In genomic region chr2:120069466-120069990, GRCm38 (mm10) we compare ENCODE assay signal across 13 mouse cellular contexts. TPM values are rescaled to one million over a fixed set of nuclear protein-coding genes. Genes with fewer than 3 reads are reported as not detected.
DNase-seq lines count a peak whose midpoint lies in the region; ATAC-seq lines count a peak whose summit lies in the region.
"Had no signal": no experiment of that assay in that cellular context is flagged by ENCODE, and none has a peak within 500 bp of the region (broad histone marks: within the 10 kb centered on the region; RNA-seq: fewer than 3 reads in every experiment).

No protein-coding gene starts in this region.

- 0 out of 2 replicates have a peak, but pooled peaks have one; percentile 7 for ATAC-seq in hindbrain, embryonic 11.5 days (ENCODE audit: low FRiP score)
- no peak for ATAC-seq in hindbrain, embryonic 12.5 days (ENCODE audit: low FRiP score)
- ATAC-seq in forebrain, embryonic 15.5 days (replicated peaks), result no peak

- no peak overlapping the region for H3K4me2 ChIP-seq in hindbrain, embryonic 11.5 days (replicated peaks; ENCODE audit: low read depth, low read length)
- no peak overlapping the region for H3K4me2 ChIP-seq in hindbrain, embryonic 12.5 days (replicated peaks)
- H3K4me2 ChIP-seq in forebrain, embryonic 15.5 days (replicated peaks), result no peak overlapping the region
- H3K4me2 ChIP-seq: heart, embryonic 15.5 days; intestine, embryonic 15.5 days; neural tube, embryonic 15.5 days had no signal

- WGBS in hindbrain, embryonic 11.5 days, result 72% methylated on average over 8 of the region's 8 CpGs
- 65% methylated on average over 8 of the region's 8 CpGs for WGBS in hindbrain, embryonic 12.5 days
- 63% methylated on average over 8 of the region's 8 CpGs for WGBS in forebrain, embryonic 15.5 days

- no peaks in the 10 kb centered on the region for H3K36me3 ChIP-seq in hindbrain, embryonic 11.5 days (ENCODE audit: control insufficient read depth, insufficient read depth, low read length)
- no peaks in the 10 kb centered on the region for H3K36me3 ChIP-seq in hindbrain, embryonic 12.5 days
- H3K36me3 ChIP-seq in forebrain, embryonic 15.5 days, result no peaks in the 10 kb centered on the region
- H3K36me3 ChIP-seq: embryonic facial prominence, embryonic 13.5 days; heart, embryonic 15.5 days; intestine, embryonic 15.5 days; neural tube, embryonic 15.5 days had no signal

- no peaks in the 10 kb centered on the region for H3K27me3 ChIP-seq in hindbrain, embryonic 11.5 days (ENCODE audit: control insufficient read depth, insufficient read depth, low read length)
- H3K27me3 ChIP-seq in hindbrain, embryonic 12.5 days, result peaks cover 5% of the 10 kb centered on the region
- 0 out of 2 replicates have a peak, but pooled peaks cover under 1% of the 10 kb centered on the region for H3K27me3 ChIP-seq in forebrain, embryonic 15.5 days
- H3K27me3 ChIP-seq: intestine, embryonic 15.5 days; neural tube, embryonic 15.5 days had no signal

- H3K4me1 ChIP-seq in hindbrain, embryonic 11.5 days (replicated peaks; ENCODE audit: control insufficient read depth, insufficient read depth, low read length), result no peaks in the 10 kb centered on the region
- H3K4me1 ChIP-seq in hindbrain, embryonic 12.5 days, result peaks cover 12% of the 10 kb centered on the region
- no peaks in the 10 kb centered on the region for H3K4me1 ChIP-seq in forebrain, embryonic 15.5 days
- H3K4me1 ChIP-seq: heart, embryonic 15.5 days had no signal

- H3K9me3 ChIP-seq in hindbrain, embryonic 11.5 days (ENCODE audit: control insufficient read depth, low read length), result no peaks in the 10 kb centered on the region
- no peaks in the 10 kb centered on the region for H3K9me3 ChIP-seq in hindbrain, embryonic 12.5 days (replicated peaks)
- no peaks in the 10 kb centered on the region for H3K9me3 ChIP-seq in forebrain, embryonic 15.5 days
- H3K9me3 ChIP-seq: embryonic facial prominence, embryonic 13.5 days; heart, embryonic 15.5 days; intestine, embryonic 15.5 days; neural tube, embryonic 15.5 days had no signal

- H3K27ac ChIP-seq in hindbrain, embryonic 11.5 days (ENCODE audit: low read depth, low read length), result no peak overlapping the region
- no peak overlapping the region for H3K27ac ChIP-seq in hindbrain, embryonic 12.5 days
- no peak overlapping the region for H3K27ac ChIP-seq in forebrain, embryonic 15.5 days (replicated peaks)
- H3K27ac ChIP-seq: embryonic facial prominence, embryonic 13.5 days; heart, embryonic 15.5 days; intestine, embryonic 15.5 days; macrophage; neural tube, embryonic 15.5 days had no signal

- no peak for DNase-seq in hindbrain, embryonic 11.5 days (ENCODE audit: low spot score)
- DNase-seq in frontal cortex, adult 2 months (ENCODE audit: extremely low spot score in 1 of 2, low spot score in 1 of 2), result peak; percentile 69 to 84
- peak; percentile 70 to 72 for DNase-seq in layer of hippocampus, postnatal 36 days
- peak; percentile 79 to 80 for DNase-seq in right cerebral cortex, adult 2 months (ENCODE audit: low spot score in 2 of 2)
- DNase-seq in thymus, adult 18-20 months, result no peak
- no peak for DNase-seq in spleen, postnatal 14 days (ENCODE audit: low spot score in 2 of 2)

- H3K4me3 ChIP-seq in hindbrain, embryonic 11.5 days (ENCODE audit: low read depth, low read length), result no peak overlapping the region
- no peak overlapping the region for H3K4me3 ChIP-seq in hindbrain, embryonic 12.5 days
- H3K4me3 ChIP-seq in forebrain, embryonic 15.5 days, result no peak overlapping the region
- H3K4me3 ChIP-seq: embryonic facial prominence, embryonic 13.5 days; heart, embryonic 15.5 days; intestine, embryonic 15.5 days; neural tube, embryonic 15.5 days had no signal

- H3K9ac ChIP-seq in hindbrain, embryonic 11.5 days (ENCODE audit: low read depth, low read length), result 0 out of 2 replicates have a peak overlapping the region, but pooled peaks have one; percentile 15
- H3K9ac ChIP-seq in hindbrain, embryonic 12.5 days, result no peak overlapping the region
- no peak overlapping the region for H3K9ac ChIP-seq in forebrain, embryonic 15.5 days (replicated peaks)
- H3K9ac ChIP-seq: heart, embryonic 15.5 days; intestine, embryonic 15.5 days; neural tube, embryonic 15.5 days had no signal

RNA-seq across cellular contexts. Expression of gene Pla2g4b, which starts 36.3 kb away (rescaled TPM):
- polyA plus RNA-seq in hindbrain, embryonic 11.5 days (2014; fragmentation: Nextera tagmentation; extraction: Ambion mirVana), result 1.6 and 2.5 TPM in 2 replicates
- polyA plus RNA-seq in hindbrain, embryonic 12.5 days (2016; fragmentation: Nextera tagmentation; extraction: Ambion mirVana), result 5.0 and 6.3 TPM in 2 replicates
- polyA plus RNA-seq in frontal cortex, adult 2 months (2012; rRNA removed), result 3.5 and 3.9 TPM in 2 replicates
- total RNA-seq in layer of hippocampus, postnatal 36 days (2021), result 1 to 10 TPM; 5.7 to 6.8 TPM
- polyA plus RNA-seq in forebrain, embryonic 15.5 days (2015; fragmentation: Nextera tagmentation; extraction: Ambion mirVana), result 2.0 and 2.3 TPM in 2 replicates

RNA-seq across cellular contexts. Expression of gene Gm28042, which starts 42.2 kb away (rescaled TPM):
- polyA plus RNA-seq in hindbrain, embryonic 11.5 days (2014; fragmentation: Nextera tagmentation; extraction: Ambion mirVana), result 3.1 and 5.3 TPM in 2 replicates
- polyA plus RNA-seq in hindbrain, embryonic 12.5 days (2016; fragmentation: Nextera tagmentation; extraction: Ambion mirVana), result 5.5 and 6.1 TPM in 2 replicates
- polyA plus RNA-seq in frontal cortex, adult 2 months (2012; rRNA removed), result 2.5 and 2.9 TPM in 2 replicates
- 1 to 10 TPM; 2.0 to 2.8 TPM for total RNA-seq in layer of hippocampus, postnatal 36 days (2021)
- polyA plus RNA-seq in forebrain, embryonic 15.5 days (2015; fragmentation: Nextera tagmentation; extraction: Ambion mirVana), result 5.0 and 5.1 TPM in 2 replicates
- polyA plus RNA-seq: macrophage had no signal

RNA-seq across cellular contexts. Expression of gene Jmjd7, which starts 42.2 kb away (rescaled TPM):
- polyA plus RNA-seq in hindbrain, embryonic 11.5 days (2014; fragmentation: Nextera tagmentation; extraction: Ambion mirVana), result 22.2 and 25.4 TPM in 2 replicates
- 22.2 and 22.4 TPM in 2 replicates for polyA plus RNA-seq in hindbrain, embryonic 12.5 days (2016; fragmentation: Nextera tagmentation; extraction: Ambion mirVana)
- 3.3 and 4.1 TPM in 2 replicates for polyA plus RNA-seq in frontal cortex, adult 2 months (2012; rRNA removed)
- total RNA-seq in layer of hippocampus, postnatal 36 days (2021), result 1 to 10 TPM; 4.6 to 6.1 TPM
- 19.1 and 19.6 TPM in 2 replicates for polyA plus RNA-seq in forebrain, embryonic 15.5 days (2015; fragmentation: Nextera tagmentation; extraction: Ambion mirVana)

Comparison
In these comparisons a context has a peak if more than half of its experiments do, and no peak if none do; other contexts are left out.
1. DNase-seq: peak in frontal cortex, adult 2 months (2 of 2), layer of hippocampus, postnatal 36 days (2 of 2) and right cerebral cortex, adult 2 months (2 of 2); none in hindbrain, embryonic 11.5 days (single experiment), thymus, adult 18-20 months (0 of 2) and spleen, postnatal 14 days (0 of 2).